Mouse (Mus musculus) layer of hippocampus, adult 9-11 months (tissue): Measurements from ENCODE around the gene Snd1.

ENCODE experiments used
- DNase-seq: peaks from one replicate; pipeline ENCODE4 v3.0.0; 2022

Gene Snd1

DNA sequence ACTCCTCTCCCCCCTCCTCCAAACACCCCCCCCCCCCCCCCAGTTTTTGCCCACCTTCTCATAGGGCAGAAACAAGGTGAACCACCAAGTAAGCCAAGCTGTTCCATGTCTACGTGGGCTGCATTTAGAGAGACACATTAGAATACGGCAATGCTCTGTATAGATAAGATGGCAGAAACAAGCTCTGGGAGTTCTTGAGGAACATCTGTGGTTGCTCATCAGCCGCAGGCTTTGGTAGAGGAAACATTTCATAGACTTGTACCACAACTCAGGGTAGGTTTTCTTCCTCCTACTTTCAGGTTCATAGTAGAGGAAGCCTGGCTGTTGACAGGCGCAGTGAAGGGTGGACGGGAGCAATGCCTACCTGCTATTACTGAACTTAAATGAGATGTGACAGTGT is 124.2 kb downstream of the Snd1 start:
- no peak for DNase-seq

- DNase-seq = no peak
Observed at GRCm38 (mm10) chr6:28600404-28600803, 125.5 kb downstream of the Snd1 start.

DNA sequence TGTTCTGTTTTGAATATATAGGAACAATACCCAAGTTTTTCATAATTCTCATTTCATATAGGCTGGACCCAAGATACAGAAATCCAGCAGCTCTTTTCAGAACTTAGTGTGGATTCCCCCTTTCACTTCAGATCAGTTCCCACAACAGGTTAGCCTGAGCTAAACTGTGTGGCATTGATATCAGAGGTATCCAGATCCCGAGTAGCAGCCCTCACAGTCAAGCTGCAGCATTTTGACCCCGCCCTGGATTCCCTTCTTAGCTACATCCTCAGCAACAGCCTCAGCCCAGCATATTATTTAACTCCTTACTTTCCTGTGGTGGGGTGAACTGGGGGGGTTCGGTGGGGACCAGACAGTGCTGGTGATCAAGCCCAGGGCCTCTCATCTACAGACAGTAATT is 128.5 kb downstream of the Snd1 start:
- DNase-seq = no peak

DNA sequence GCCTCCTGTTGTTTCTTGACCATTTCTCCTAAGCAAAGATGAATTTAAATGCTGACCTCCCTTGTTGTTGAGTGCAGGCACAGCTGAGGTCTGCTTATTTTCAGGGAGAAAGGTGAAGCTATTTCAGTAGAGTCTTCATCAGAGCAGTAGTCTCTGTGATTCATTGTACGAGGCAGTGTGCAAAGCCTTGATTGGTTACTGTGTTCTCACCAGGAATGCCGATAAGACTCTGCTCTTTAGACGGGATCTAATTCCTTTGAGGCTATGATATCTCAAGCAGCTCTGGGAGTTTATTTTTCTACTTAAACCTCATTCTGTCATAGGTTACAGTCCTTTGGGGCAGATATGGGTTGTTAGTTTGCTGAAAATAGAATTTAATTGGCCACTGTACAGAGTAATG is 128.9 kb downstream of the Snd1 start:
- DNase-seq = no peak

DNA sequence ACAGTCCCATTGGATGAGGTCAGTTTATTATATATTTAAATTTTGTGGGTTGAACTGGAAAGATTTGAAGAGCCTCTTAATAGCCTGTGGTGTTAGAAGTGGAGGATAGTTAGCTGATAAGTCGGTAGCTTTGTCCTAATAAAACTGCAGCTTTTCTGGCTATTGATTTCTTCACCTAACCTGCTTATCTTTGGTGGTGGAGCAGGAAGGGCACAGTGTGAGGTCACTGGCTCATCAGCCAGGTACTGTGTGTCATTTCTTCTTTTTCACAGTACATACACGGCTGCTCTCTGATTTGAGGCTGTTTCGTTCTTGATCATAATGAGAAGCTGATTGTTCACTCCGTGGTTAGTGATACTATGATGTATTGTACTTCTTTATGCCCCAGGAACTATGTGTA is 134.4 kb downstream of the Snd1 start:
- no peak for DNase-seq

- no peak for DNase-seq
Observed at GRCm38 (mm10) chr6:28610127-28610526, 135.2 kb downstream of the Snd1 start.

DNA sequence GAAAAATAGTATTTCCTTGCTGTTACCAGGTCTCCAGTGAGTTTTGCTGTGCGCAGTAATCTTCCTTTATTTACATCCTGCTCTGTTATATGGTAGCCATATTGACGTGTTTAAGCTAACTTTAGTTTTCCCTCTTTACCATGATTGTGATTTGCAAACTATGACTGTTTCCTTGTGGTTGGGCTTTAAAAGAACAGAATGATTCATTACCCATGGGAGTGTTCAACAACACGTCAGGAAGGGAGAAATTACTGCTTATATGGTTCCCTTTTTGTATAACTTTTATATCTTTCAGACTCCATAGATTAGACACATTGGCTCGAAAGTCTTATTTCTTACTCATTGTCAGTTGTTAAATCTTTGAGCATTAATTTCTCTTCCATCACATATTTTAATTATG is 138.5 kb downstream of the Snd1 start:
- DNase-seq = no peak

- no peak for DNase-seq
Observed at GRCm38 (mm10) chr6:28614856-28615255, 139.9 kb downstream of the Snd1 start.

- DNase-seq = peak; percentile 17
Observed at GRCm38 (mm10) chr6:28615408-28615807, 140.5 kb downstream of the Snd1 start.

DNA sequence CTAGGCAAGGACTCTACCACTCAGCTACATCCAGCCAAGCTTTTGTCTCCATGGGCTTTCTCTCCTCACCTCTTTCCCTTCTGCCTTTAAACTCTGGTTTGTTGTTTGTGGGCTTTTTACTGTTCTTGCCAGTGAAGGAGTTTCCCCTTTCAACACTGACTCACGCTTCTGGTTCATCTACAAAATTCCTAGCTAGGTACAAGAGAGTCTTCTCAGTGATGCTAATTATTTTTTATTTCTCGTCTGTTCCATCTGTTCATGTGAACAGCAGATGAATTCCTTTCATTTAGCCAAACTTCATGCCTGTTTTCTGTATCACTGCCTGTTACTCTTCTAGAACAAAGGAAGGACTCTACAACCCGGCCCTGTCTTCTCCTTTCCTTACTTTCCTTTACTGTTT is 141.0 kb downstream of the Snd1 start:
- DNase-seq = peak; percentile 49

- no peak for DNase-seq
Observed at GRCm38 (mm10) chr6:28618299-28618698, 143.4 kb downstream of the Snd1 start.

DNA sequence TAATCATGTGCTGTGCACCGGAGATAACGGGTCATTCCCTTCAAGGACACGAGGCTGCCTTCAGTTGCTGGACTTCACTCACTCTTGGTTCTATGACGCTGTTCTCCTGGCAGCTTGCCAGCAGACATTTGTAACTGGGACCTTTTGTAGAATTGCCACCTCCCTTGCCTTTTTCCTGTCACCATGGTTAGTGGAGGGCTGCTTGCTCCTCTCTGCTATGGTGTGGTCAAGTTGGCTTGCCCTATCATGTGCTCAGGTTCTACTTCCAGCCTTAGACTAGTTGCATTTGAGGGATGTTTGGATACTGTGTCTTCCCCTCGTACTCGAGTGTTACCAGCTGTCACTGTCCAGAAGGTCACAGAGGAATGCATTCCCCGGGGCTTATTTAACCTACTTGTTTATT is 143.8 kb downstream of the Snd1 start:
- DNase-seq = peak; percentile 37

DNA sequence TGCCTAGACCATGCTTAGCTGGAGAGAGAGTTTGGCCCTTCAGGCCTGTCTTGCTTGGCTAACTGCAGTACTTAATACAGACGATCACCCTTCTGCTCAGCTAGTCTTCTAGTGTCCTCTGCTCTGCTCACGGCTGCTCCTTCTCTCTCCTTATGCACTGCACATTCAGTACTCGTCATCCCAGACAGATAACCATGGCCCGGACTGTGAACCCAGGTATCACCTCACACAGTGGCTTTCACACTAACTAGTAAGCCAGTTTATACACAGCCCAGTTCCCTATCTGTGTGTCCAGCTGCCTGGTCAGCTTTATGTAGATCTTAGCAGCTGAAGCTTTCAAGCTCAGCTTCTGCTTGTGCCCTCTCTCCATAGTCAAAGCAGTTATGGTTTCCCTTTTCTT is 146.5 kb downstream of the Snd1 start:
- no peak for DNase-seq

DNA sequence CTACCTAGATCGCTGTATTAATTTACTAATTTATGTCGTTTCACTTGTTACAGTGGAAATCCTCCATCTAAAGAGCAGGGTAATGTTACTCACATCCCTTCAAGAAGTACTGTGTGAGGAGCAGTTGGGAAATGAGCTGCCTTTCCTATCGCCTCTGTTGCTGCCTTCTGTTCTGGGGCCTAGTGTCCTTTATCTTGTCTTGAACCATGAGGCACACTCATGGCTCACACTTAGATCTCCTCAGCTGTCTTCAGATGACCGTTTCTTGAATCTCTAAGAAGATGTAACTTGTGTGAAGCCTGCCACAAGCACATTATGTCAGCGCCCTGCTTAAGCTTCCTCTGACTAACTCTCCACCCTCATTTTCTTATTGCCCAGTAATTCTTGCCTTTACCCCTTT is 147.0 kb downstream of the Snd1 start:
- DNase-seq = no peak

GRCm38 (mm10) chr6:28622522-28622921 is 147.6 kb downstream of the Snd1 start:
- no peak for DNase-seq

GRCm38 (mm10) chr6:28622963-28623362 is 148.0 kb downstream of the Snd1 start:
- DNase-seq = no peak

DNA sequence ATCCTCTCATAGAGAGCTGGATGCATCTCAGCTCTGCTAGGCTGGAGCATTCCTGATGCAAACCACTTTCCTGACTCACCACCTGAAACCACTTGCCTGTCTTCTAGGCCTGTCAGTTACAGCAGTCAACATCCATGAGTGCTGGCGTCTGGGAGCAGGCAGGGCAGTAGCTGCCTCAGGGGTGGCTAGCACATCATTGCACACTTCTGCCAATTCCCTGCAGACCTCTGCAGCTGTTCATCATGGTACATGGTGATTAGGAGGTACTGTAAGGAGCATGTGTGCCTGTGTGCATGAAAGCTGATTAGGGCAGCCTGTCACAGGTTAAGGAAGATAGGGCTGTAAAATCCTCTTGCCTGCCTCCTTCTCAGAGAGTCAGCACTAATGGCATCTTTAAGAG is 153.5 kb downstream of the Snd1 start:
- no peak for DNase-seq

DNA sequence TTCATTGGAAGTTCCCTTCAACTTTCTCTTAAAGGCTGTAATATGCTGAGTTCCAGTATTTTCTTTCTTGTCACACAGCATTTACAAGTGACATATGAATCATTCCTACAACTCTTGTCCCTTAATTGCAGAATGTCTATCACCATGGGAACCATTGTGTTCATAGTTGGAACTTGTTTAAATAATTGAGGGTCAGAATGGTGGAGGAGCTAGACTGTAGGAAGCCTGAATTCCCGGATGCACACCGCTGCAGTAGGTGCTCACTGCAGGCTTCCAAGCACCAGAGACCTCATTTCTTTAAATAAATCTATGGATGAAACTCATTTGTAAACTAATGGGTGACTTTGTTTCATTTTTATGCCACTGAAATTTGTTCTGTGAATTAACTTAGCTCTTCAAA is 154.9 kb downstream of the Snd1 start:
- no peak for DNase-seq

GRCm38 (mm10) chr6:28630926-28631325 is 156.0 kb downstream of the Snd1 start:
- no peak for DNase-seq

GRCm38 (mm10) chr6:28633120-28633519 is 158.2 kb downstream of the Snd1 start:
- no peak for DNase-seq

GRCm38 (mm10) chr6:28633656-28634055 is 158.7 kb downstream of the Snd1 start:
- no peak for DNase-seq

DNA sequence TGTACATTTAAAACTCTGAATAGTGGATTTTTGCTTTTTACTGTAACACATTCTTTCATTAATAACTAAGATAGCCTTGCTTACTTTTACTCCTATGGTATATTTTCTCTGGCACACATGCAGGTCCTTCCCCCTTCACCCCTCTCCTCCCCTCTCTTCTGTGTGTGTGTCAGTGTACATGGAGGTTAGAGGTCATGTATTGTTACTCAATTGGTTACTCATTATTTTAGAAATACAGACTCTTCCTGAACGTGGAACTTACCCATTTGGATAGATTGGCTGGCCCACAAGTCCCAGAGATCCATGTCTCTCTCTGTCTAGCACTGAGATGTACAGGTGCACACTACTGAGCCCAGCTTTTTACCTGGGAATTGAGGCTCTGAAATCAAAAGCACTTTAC is 160.2 kb downstream of the Snd1 start:
- no peak for DNase-seq

- DNase-seq = no peak
Observed at GRCm38 (mm10) chr6:28635531-28636348, 160.8 kb downstream of the Snd1 start.

- DNase-seq = no peak
Observed at GRCm38 (mm10) chr6:28640088-28640487, 165.1 kb downstream of the Snd1 start.

- no peak for DNase-seq
Observed at GRCm38 (mm10) chr6:28642909-28643308, 168.0 kb downstream of the Snd1 start.
